Mouse (Mus musculus): ENCODE measurements at regions not wholly inside any gene's neighbourhood (a gene's known extent, or its start where the extent isn't known, plus 50 kb on each side); places are given as distances from the start of the nearest gene placed in this dataset.

GRCm38 (mm10) chr11:66605998-66606397, 80.2 kb upstream of the Shisa6 start:
- no peaks in the 10 kb centered on the region for H3K9me3 ChIP-seq (replicated peaks; ENCODE audit: control insufficient read depth, low read length)
- no peaks in the 10 kb centered on the region for H3K36me3 ChIP-seq (ENCODE audit: control insufficient read depth, insufficient read depth, low read length)
- DNase-seq (ENCODE audit: low spot score) (no peak), ATAC-seq (no peak)
- H3K4me1 ChIP-seq (ENCODE audit: control insufficient read depth, insufficient read depth, low read length) = no peaks in the 10 kb centered on the region
- 89% methylated on average over 3 of the region's 3 CpGs for WGBS
- no peak overlapping the region for H3K4me2 ChIP-seq (ENCODE audit: low read length)
- no peak overlapping the region for H3K9ac ChIP-seq (ENCODE audit: low read length)
- no peaks in the 10 kb centered on the region for H3K27me3 ChIP-seq (replicated peaks; ENCODE audit: control insufficient read depth, insufficient read depth, low read length)
- no peak overlapping the region for H3K27ac ChIP-seq (ENCODE audit: low read depth, low read length)
- no peak overlapping the region for H3K4me3 ChIP-seq (ENCODE audit: low read depth, low read length)

- no peak overlapping the region for H3K27ac ChIP-seq (ENCODE audit: low read depth, low read length)
- no peak overlapping the region for H3K4me2 ChIP-seq (ENCODE audit: low read length)
- no peaks in the 10 kb centered on the region for H3K27me3 ChIP-seq (replicated peaks; ENCODE audit: control insufficient read depth, insufficient read depth, low read length)
- WGBS = 16% methylated on average over 9 of the region's 9 CpGs
- ATAC-seq (no peak), DNase-seq (ENCODE audit: low spot score) (no peak)
- no peaks in the 10 kb centered on the region for H3K36me3 ChIP-seq (ENCODE audit: control insufficient read depth, insufficient read depth, low read length)
- H3K4me1 ChIP-seq (ENCODE audit: control insufficient read depth, insufficient read depth, low read length) = no peaks in the 10 kb centered on the region
- no peaks in the 10 kb centered on the region for H3K9me3 ChIP-seq (replicated peaks; ENCODE audit: control insufficient read depth, low read length)
- H3K9ac ChIP-seq (ENCODE audit: low read length) = no peak overlapping the region
- no peak overlapping the region for H3K4me3 ChIP-seq (ENCODE audit: low read depth, low read length)
Observed at GRCm38 (mm10) chr11:66606646-66607045, 80.9 kb upstream of the Shisa6 start.

- ATAC-seq (no peak), DNase-seq (ENCODE audit: low spot score) (no peak)
- no peak overlapping the region for H3K4me2 ChIP-seq (ENCODE audit: low read length)
- no peaks in the 10 kb centered on the region for H3K36me3 ChIP-seq (ENCODE audit: control insufficient read depth, insufficient read depth, low read length)
- no peak overlapping the region for H3K4me3 ChIP-seq (ENCODE audit: low read depth, low read length)
- H3K27ac ChIP-seq (ENCODE audit: low read depth, low read length) = no peak overlapping the region
- WGBS = 93% methylated on average over 2 of the region's 2 CpGs
- no peaks in the 10 kb centered on the region for H3K9me3 ChIP-seq (replicated peaks; ENCODE audit: control insufficient read depth, low read length)
- no peak overlapping the region for H3K9ac ChIP-seq (ENCODE audit: low read length)
- no peaks in the 10 kb centered on the region for H3K4me1 ChIP-seq (ENCODE audit: control insufficient read depth, insufficient read depth, low read length)
- no peaks in the 10 kb centered on the region for H3K27me3 ChIP-seq (replicated peaks; ENCODE audit: control insufficient read depth, insufficient read depth, low read length)
Observed at GRCm38 (mm10) chr11:66609733-66610132, 84.0 kb upstream of the Shisa6 start.

GRCm38 (mm10) chr11:66613150-66613549, 87.4 kb upstream of the Shisa6 start:
- DNase-seq (ENCODE audit: low spot score) (peak; percentile 36), ATAC-seq (no peak)
- no peak overlapping the region for H3K27ac ChIP-seq (ENCODE audit: low read depth, low read length)
- no peak overlapping the region for H3K9ac ChIP-seq (ENCODE audit: low read length)
- 20% methylated on average over 6 of the region's 6 CpGs for WGBS
- no peaks in the 10 kb centered on the region for H3K4me1 ChIP-seq (ENCODE audit: control insufficient read depth, insufficient read depth, low read length)
- no peak overlapping the region for H3K4me3 ChIP-seq (ENCODE audit: low read depth, low read length)
- no peak overlapping the region for H3K4me2 ChIP-seq (ENCODE audit: low read length)
- H3K27me3 ChIP-seq (replicated peaks; ENCODE audit: control insufficient read depth, insufficient read depth, low read length) = no peaks in the 10 kb centered on the region
- H3K36me3 ChIP-seq (ENCODE audit: control insufficient read depth, insufficient read depth, low read length) = no peaks in the 10 kb centered on the region
- no peaks in the 10 kb centered on the region for H3K9me3 ChIP-seq (replicated peaks; ENCODE audit: control insufficient read depth, low read length)

- H3K27me3 ChIP-seq (replicated peaks; ENCODE audit: control insufficient read depth, insufficient read depth, low read length) = no peaks in the 10 kb centered on the region
- no peak overlapping the region for H3K27ac ChIP-seq (ENCODE audit: low read depth, low read length)
- H3K36me3 ChIP-seq (ENCODE audit: control insufficient read depth, insufficient read depth, low read length) = no peaks in the 10 kb centered on the region
- no peak for DNase-seq (ENCODE audit: low spot score)
- H3K4me3 ChIP-seq (ENCODE audit: low read depth, low read length) = no peak overlapping the region
- no peak overlapping the region for H3K4me2 ChIP-seq (ENCODE audit: low read length)
- no peak overlapping the region for H3K9ac ChIP-seq (ENCODE audit: low read length)
- no peak for ATAC-seq
- no peaks in the 10 kb centered on the region for H3K9me3 ChIP-seq (replicated peaks; ENCODE audit: control insufficient read depth, low read length)
- no peaks in the 10 kb centered on the region for H3K4me1 ChIP-seq (ENCODE audit: control insufficient read depth, insufficient read depth, low read length)
- WGBS = 84% methylated on average over 4 of the region's 4 CpGs
Observed at GRCm38 (mm10) chr11:66625491-66625890, 99.7 kb upstream of the Shisa6 start.

- H3K9me3 ChIP-seq (replicated peaks; ENCODE audit: control insufficient read depth, low read length) = no peaks in the 10 kb centered on the region
- no peak overlapping the region for H3K4me3 ChIP-seq (ENCODE audit: low read depth, low read length)
- H3K27me3 ChIP-seq (replicated peaks; ENCODE audit: control insufficient read depth, insufficient read depth, low read length) = no peaks in the 10 kb centered on the region
- no peaks in the 10 kb centered on the region for H3K4me1 ChIP-seq (ENCODE audit: control insufficient read depth, insufficient read depth, low read length)
- H3K36me3 ChIP-seq (ENCODE audit: control insufficient read depth, insufficient read depth, low read length) = no peaks in the 10 kb centered on the region
- DNase-seq (ENCODE audit: low spot score) = no peak
- no peak for ATAC-seq
- H3K4me2 ChIP-seq (ENCODE audit: low read length) = no peak overlapping the region
- no peak overlapping the region for H3K27ac ChIP-seq (ENCODE audit: low read depth, low read length)
- 87% methylated on average over 3 of the region's 3 CpGs for WGBS
- H3K9ac ChIP-seq (ENCODE audit: low read length) = no peak overlapping the region
Observed at GRCm38 (mm10) chr11:66656810-66657209, 131.0 kb upstream of the Shisa6 start.

- no peak overlapping the region for H3K4me3 ChIP-seq (ENCODE audit: low read depth, low read length)
- DNase-seq (ENCODE audit: low spot score) (no peak), ATAC-seq (no peak)
- H3K27me3 ChIP-seq (replicated peaks; ENCODE audit: control insufficient read depth, insufficient read depth, low read length) = no peaks in the 10 kb centered on the region
- H3K9ac ChIP-seq (ENCODE audit: low read length) = no peak overlapping the region
- H3K27ac ChIP-seq (ENCODE audit: low read depth, low read length) = no peak overlapping the region
- no peaks in the 10 kb centered on the region for H3K36me3 ChIP-seq (ENCODE audit: control insufficient read depth, insufficient read depth, low read length)
- WGBS = 59% methylated on average over 2 of the region's 2 CpGs
- no peak overlapping the region for H3K4me2 ChIP-seq (ENCODE audit: low read length)
- H3K9me3 ChIP-seq (replicated peaks; ENCODE audit: control insufficient read depth, low read length) = no peaks in the 10 kb centered on the region
- no peaks in the 10 kb centered on the region for H3K4me1 ChIP-seq (ENCODE audit: control insufficient read depth, insufficient read depth, low read length)
Observed at GRCm38 (mm10) chr11:66674581-66674980, 148.8 kb upstream of the Shisa6 start.

- Histone ChIP-seq H3K4me3 (ENCODE audit: low read depth, low read length) (no peak overlapping the region), H3K27ac (ENCODE audit: low read depth, low read length) (no peak overlapping the region), H3K4me1 (ENCODE audit: control insufficient read depth, insufficient read depth, low read length) (no peaks in the 10 kb centered on the region), H3K4me2 (ENCODE audit: low read length) (no peak overlapping the region), H3K9me3 (replicated peaks; ENCODE audit: control insufficient read depth, low read length) (no peaks in the 10 kb centered on the region), H3K27me3 (replicated peaks; ENCODE audit: control insufficient read depth, insufficient read depth, low read length) (no peaks in the 10 kb centered on the region), H3K9ac (ENCODE audit: low read length) (no peak overlapping the region), H3K36me3 (ENCODE audit: control insufficient read depth, insufficient read depth, low read length) (no peaks in the 10 kb centered on the region)
- ATAC-seq (no peak), DNase-seq (ENCODE audit: low spot score) (no peak)
- 84% methylated on average over 4 of the region's 4 CpGs for WGBS
Observed at GRCm38 (mm10) chr11:66680057-66680621, 154.4 kb upstream of the Shisa6 start.

- no peak overlapping the region for H3K4me2 ChIP-seq (ENCODE audit: low read length)
- no peak for ATAC-seq
- DNase-seq (ENCODE audit: low spot score) = no peak
- no peaks in the 10 kb centered on the region for H3K9me3 ChIP-seq (replicated peaks; ENCODE audit: control insufficient read depth, low read length)
- no peaks in the 10 kb centered on the region for H3K36me3 ChIP-seq (ENCODE audit: control insufficient read depth, insufficient read depth, low read length)
- H3K9ac ChIP-seq (ENCODE audit: low read length) = no peak overlapping the region
- H3K4me1 ChIP-seq (ENCODE audit: control insufficient read depth, insufficient read depth, low read length) = no peaks in the 10 kb centered on the region
- WGBS = 94% methylated on average over 4 of the region's 4 CpGs
- no peak overlapping the region for H3K4me3 ChIP-seq (ENCODE audit: low read depth, low read length)
- no peaks in the 10 kb centered on the region for H3K27me3 ChIP-seq (replicated peaks; ENCODE audit: control insufficient read depth, insufficient read depth, low read length)
- no peak overlapping the region for H3K27ac ChIP-seq (ENCODE audit: low read depth, low read length)
Observed at GRCm38 (mm10) chr11:66681892-66682291, 156.1 kb upstream of the Shisa6 start.

All from forebrain, embryonic 14.5 days (tissue).